Mouse (Mus musculus): ENCODE results near the gene Mccc1. TPM values are rescaled to one million over a fixed set of nuclear protein-coding genes. Genes with fewer than 3 reads are reported as not detected.

Mccc1 gene
- polyA plus RNA-seq, 1 experiment, result 12.7 TPM

- TF ChIP-seq MAX (IDR thresholded peaks at IDR 0.05; ENCODE audit: low read depth) (no peak), E2F4 (IDR thresholded peaks at IDR 0.05; ENCODE audit: insufficient read depth) (no peak), MYOD1 (IDR thresholded peaks at IDR 0.05; ENCODE audit: control insufficient read depth in 1 of 3, insufficient read length in 2 of 3, low read depth in 2 of 3) (no peak), TCF12 (IDR thresholded peaks at IDR 0.05; ENCODE audit: insufficient read depth, poor library complexity, severe bottlenecking) (no peak)
- H3K27me3 ChIP-seq (ENCODE audit: control insufficient read depth, insufficient read depth, insufficient read length), result no peaks in the 10 kb centered on the region
- no peaks in the 10 kb centered on the region for H3K79me2 ChIP-seq (ENCODE audit: control insufficient read depth, insufficient read depth)
- H3ac ChIP-seq (ENCODE audit: control insufficient read depth, insufficient read length), result no peak overlapping the region
- H3K4me3 ChIP-seq, result no peak overlapping the region
- H3K36me3 ChIP-seq (ENCODE audit: control insufficient read depth, insufficient read depth), result no peaks in the 10 kb centered on the region
- H3K4me2 ChIP-seq (ENCODE audit: low read depth), result no peak overlapping the region
Measured at GRCm38 (mm10) chr3:35940520-35941135, 59.9 kb downstream of the Mccc1 start.

GRCm38 (mm10) chr3:35940047-35940446 lies 60.4 kb downstream of the Mccc1 start:
- Histone ChIP-seq H3K36me3 (ENCODE audit: control insufficient read depth, insufficient read depth) (no peaks in the 10 kb centered on the region), H3ac (ENCODE audit: control insufficient read depth, insufficient read length) (no peak overlapping the region), H3K4me3 (no peak overlapping the region), H3K4me2 (ENCODE audit: low read depth) (no peak overlapping the region), H3K79me2 (ENCODE audit: control insufficient read depth, insufficient read depth) (no peaks in the 10 kb centered on the region), H3K27me3 (ENCODE audit: control insufficient read depth, insufficient read depth, insufficient read length) (no peaks in the 10 kb centered on the region)
- no peak for TF ChIP-seq CEBPB (IDR thresholded peaks at IDR 0.05; ENCODE audit: insufficient read depth, poor library complexity, severe bottlenecking)
- TF ChIP-seq SRF (IDR thresholded peaks at IDR 0.05; ENCODE audit: control insufficient read depth, insufficient read length, low read depth), result no peak
- no peak for TF ChIP-seq MAX (IDR thresholded peaks at IDR 0.05; ENCODE audit: low read depth)
- no peak for TF ChIP-seq USF1 (IDR thresholded peaks at IDR 0.05; ENCODE audit: low read depth)
- no peak for TF ChIP-seq MYOD1 (IDR thresholded peaks at IDR 0.05; ENCODE audit: control insufficient read depth in 1 of 3, insufficient read length in 2 of 3, low read depth in 2 of 3)
- TF ChIP-seq REST (IDR thresholded peaks at IDR 0.05; ENCODE audit: insufficient read depth, insufficient read length), result no peak
- no peak for TF ChIP-seq POLR2AphosphoS2 (IDR thresholded peaks at IDR 0.05; ENCODE audit: insufficient read length, low read depth)

GRCm38 (mm10) chr3:35937345-35937744 lies 63.1 kb downstream of the Mccc1 start, which contains the start of gene Dcun1d1:
TSS of gene Dcun1d1 (minus strand) at chr3:35937445.
- no peaks in the 10 kb centered on the region for H3K27me3 ChIP-seq (ENCODE audit: control insufficient read depth, insufficient read depth, insufficient read length)

GRCm38 (mm10) chr3:35933405-35933777 lies 67.1 kb downstream of the Mccc1 start:
- no peak for TF ChIP-seq POLR2AphosphoS2 (IDR thresholded peaks at IDR 0.05; ENCODE audit: insufficient read length, low read depth)
- TF ChIP-seq USF1 (IDR thresholded peaks at IDR 0.05; ENCODE audit: low read depth), result peak; percentile 68
- TF ChIP-seq CEBPB (IDR thresholded peaks at IDR 0.05; ENCODE audit: insufficient read depth, poor library complexity, severe bottlenecking), result no peak
- TF ChIP-seq SRF (IDR thresholded peaks at IDR 0.05; ENCODE audit: control insufficient read depth, insufficient read length, low read depth), result no peak
- peak; percentile 31 for TF ChIP-seq POLR2A (IDR thresholded peaks at IDR 0.05; ENCODE audit: insufficient read length, low read depth)
- H3ac ChIP-seq (ENCODE audit: control insufficient read depth, insufficient read length), result peak overlapping the region; percentile 95
- no peaks in the 10 kb centered on the region for H3K36me3 ChIP-seq (ENCODE audit: control insufficient read depth, insufficient read depth)
- peaks cover 38% of the 10 kb centered on the region for H3K79me2 ChIP-seq (ENCODE audit: control insufficient read depth, insufficient read depth)
- no peaks in the 10 kb centered on the region for H3K27me3 ChIP-seq (ENCODE audit: control insufficient read depth, insufficient read depth, insufficient read length)
- peak overlapping the region; percentile 54 for H3K4me3 ChIP-seq
- H3K4me2 ChIP-seq (ENCODE audit: low read depth), result peak overlapping the region; percentile 98

More at GRCm38 (mm10) chr3:35937345-35937744, 63.1 kb downstream of the Mccc1 start, which contains the start of gene Dcun1d1:
- H3ac ChIP-seq (ENCODE audit: control insufficient read depth, insufficient read length), result no peak within 1 kb of the TSS
- no peak for TF ChIP-seq USF1 (IDR thresholded peaks at IDR 0.05; ENCODE audit: low read depth)
- TF ChIP-seq TCF3 (IDR thresholded peaks at IDR 0.05; ENCODE audit: insufficient read length, low read depth), result no peak
- no peak for TF ChIP-seq SRF (IDR thresholded peaks at IDR 0.05; ENCODE audit: control insufficient read depth, insufficient read length, low read depth)
- no peak for TF ChIP-seq CEBPB (IDR thresholded peaks at IDR 0.05; ENCODE audit: insufficient read depth, poor library complexity, severe bottlenecking)
- no peak for TF ChIP-seq MYOG (IDR thresholded peaks at IDR 0.05; ENCODE audit: control insufficient read depth in 1 of 3, insufficient read depth in 1 of 3, insufficient read length in 2 of 3, low read depth in 2 of 3)
- TF ChIP-seq REST (IDR thresholded peaks at IDR 0.05; ENCODE audit: insufficient read depth, insufficient read length), result no peak
- TF ChIP-seq POLR2A (IDR thresholded peaks at IDR 0.05; ENCODE audit: insufficient read length, low read depth), result no peak
- TF ChIP-seq MAX (IDR thresholded peaks at IDR 0.05; ENCODE audit: low read depth), result no peak
- no peak for TF ChIP-seq E2F4 (IDR thresholded peaks at IDR 0.05; ENCODE audit: insufficient read depth)
- TF ChIP-seq TCF12 (IDR thresholded peaks at IDR 0.05; ENCODE audit: insufficient read depth, poor library complexity, severe bottlenecking), result no peak
- TF ChIP-seq POLR2AphosphoS2 (IDR thresholded peaks at IDR 0.05; ENCODE audit: insufficient read length, low read depth), result no peak
- no peak for TF ChIP-seq MYOD1 (IDR thresholded peaks at IDR 0.05; ENCODE audit: control insufficient read depth in 1 of 3, insufficient read length in 2 of 3, low read depth in 2 of 3)
- H3K36me3 ChIP-seq (ENCODE audit: control insufficient read depth, insufficient read depth), result no peaks in the 10 kb centered on the region
- no peaks in the 10 kb centered on the region for H3K79me2 ChIP-seq (ENCODE audit: control insufficient read depth, insufficient read depth)
- no peak within 1 kb of the TSS for H3K4me3 ChIP-seq
- no peak within 1 kb of the TSS for H3K4me2 ChIP-seq (ENCODE audit: low read depth)

- H3ac ChIP-seq (ENCODE audit: control insufficient read depth, insufficient read length), result peak overlapping the region; percentile 95
- no peaks in the 10 kb centered on the region for H3K27me3 ChIP-seq (ENCODE audit: control insufficient read depth, insufficient read depth, insufficient read length)
- H3K4me2 ChIP-seq (ENCODE audit: low read depth), result peak overlapping the region; percentile 98
- TF ChIP-seq CEBPB (IDR thresholded peaks at IDR 0.05; ENCODE audit: insufficient read depth, poor library complexity, severe bottlenecking) (no peak), USF1 (IDR thresholded peaks at IDR 0.05; ENCODE audit: low read depth) (no peak), MYOD1 (IDR thresholded peaks at IDR 0.05; ENCODE audit: control insufficient read depth in 1 of 3, insufficient read length in 2 of 3, low read depth in 2 of 3) (peak in 1 of 3 experiments; percentile 1), MAX (IDR thresholded peaks at IDR 0.05; ENCODE audit: low read depth) (no peak), POLR2A (IDR thresholded peaks at IDR 0.05; ENCODE audit: insufficient read length, low read depth) (peak; percentile 63), POLR2AphosphoS2 (IDR thresholded peaks at IDR 0.05; ENCODE audit: insufficient read length, low read depth) (no peak)
- peaks cover 43% of the 10 kb centered on the region for H3K79me2 ChIP-seq (ENCODE audit: control insufficient read depth, insufficient read depth)
- peak overlapping the region; percentile 54 for H3K4me3 ChIP-seq
- H3K36me3 ChIP-seq (ENCODE audit: control insufficient read depth, insufficient read depth), result no peaks in the 10 kb centered on the region
Measured at GRCm38 (mm10) chr3:35932735-35933404, 67.6 kb downstream of the Mccc1 start.
